Mouse (Mus musculus) heart, postnatal 0 days (tissue): ENCODE measurements around the gene Lipm.

ENCODE experiments used
- CTCF ChIP-seq: IDR thresholded peaks from 2 replicates; pipeline ENCODE4 v1.5.1; 2016; ENCODE audit warnings: antibody characterized with exemption, control low read depth, low read depth
- EP300 ChIP-seq: IDR thresholded peaks from 2 replicates; pipeline ENCODE4 v1.6.1; 2016; ENCODE audit warnings: antibody characterized with exemption, low read depth

GRCm38 (mm10) chr19:34051502-34051901 lies 49.2 kb upstream of the Lipm start:
- TF ChIP-seq EP300 (no peak), CTCF (no peak)
